Mouse (Mus musculus): Measurements from ENCODE around the gene Rae1.

Gene Rae1

GRCm38 (mm10) chr2:172999630-173000284, at the start of gene Rae1:
Gene Rae1, plus strand, starts transcription at chr2:173000117.
- DNase-seq, result peak; percentile 99

- peak in 1 of 2 experiments; percentile 36 for DNase-seq
Measured at GRCm38 (mm10) chr2:172950119-172950676, 49.7 kb upstream of the Rae1 start.

GRCm38 (mm10) chr2:172950722-172951121, 49.2 kb upstream of the Rae1 start:
- DNase-seq, result no peak

- DNase-seq, result no peak
Measured at GRCm38 (mm10) chr2:172951976-172952375, 47.9 kb upstream of the Rae1 start.

- DNase-seq, result no peak
Measured at GRCm38 (mm10) chr2:172958579-172958978, 41.3 kb upstream of the Rae1 start.

GRCm38 (mm10) chr2:172959006-172959768, 40.7 kb upstream of the Rae1 start:
- DNase-seq, result no peak

- DNase-seq, result no peak
Measured at GRCm38 (mm10) chr2:172960350-172960749, 39.6 kb upstream of the Rae1 start.

GRCm38 (mm10) chr2:172961211-172961610, 38.7 kb upstream of the Rae1 start:
- no peak for DNase-seq

- no peak for DNase-seq
Measured at GRCm38 (mm10) chr2:172965249-172965648, 34.7 kb upstream of the Rae1 start.

- no peak for DNase-seq
Measured at GRCm38 (mm10) chr2:172966480-172966879, 33.4 kb upstream of the Rae1 start.

- no peak for DNase-seq
Measured at GRCm38 (mm10) chr2:172971865-172972264, 28.1 kb upstream of the Rae1 start.

GRCm38 (mm10) chr2:172973806-172974565, 25.9 kb upstream of the Rae1 start:
- no peak for DNase-seq

GRCm38 (mm10) chr2:172974701-172975100, 25.2 kb upstream of the Rae1 start:
- no peak for DNase-seq

GRCm38 (mm10) chr2:172975159-172975558, 24.8 kb upstream of the Rae1 start:
- DNase-seq, result no peak

- DNase-seq, result no peak
Measured at GRCm38 (mm10) chr2:172976661-172977238, 23.2 kb upstream of the Rae1 start.

- DNase-seq, result no peak
Measured at GRCm38 (mm10) chr2:172977409-172978130, 22.3 kb upstream of the Rae1 start, which contains the start of gene Spo11. Gene Spo11, plus strand, starts transcription at chr2:172977700.

GRCm38 (mm10) chr2:172978131-172978633, 21.7 kb upstream of the Rae1 start:
- DNase-seq, result no peak

GRCm38 (mm10) chr2:172979666-172980345, 20.1 kb upstream of the Rae1 start:
- no peak for DNase-seq

- DNase-seq, result no peak
Measured at GRCm38 (mm10) chr2:172982776-172983561, 16.9 kb upstream of the Rae1 start.

GRCm38 (mm10) chr2:172990161-172990560, 9.8 kb upstream of the Rae1 start:
- DNase-seq, result no peak
